Mouse (Mus musculus) intestine, embryonic 15.5 days (tissue): ENCODE data around the gene Suv39h2. TPM values are rescaled to one million over a fixed set of nuclear protein-coding genes. Genes with fewer than 3 reads are reported as not detected.
A peak's percentile ranks its signal among the peaks of the same experiment; 100 is the strongest.

ENCODE experiments used
- ATAC-seq: fragments of 200-750 bp; cut with Nextera tagmentation; 2 replicates; pipeline ENCODE4 v1.8.0; 2017; ENCODE audit warnings: moderate TSS enrichment, moderate library complexity
- H3K27ac ChIP-seq: fragments of 300-500 bp; sonication (generic); 2 replicates; pipeline ENCODE4 v1.5.1; 2015; ENCODE audit warnings: mild to moderate bottlenecking, inconsistent platforms
- H3K27me3 ChIP-seq: fragments of 300-500 bp; sonication (generic); replicated peaks from 2 replicates; pipeline ENCODE4 v1.6.1; 2015; ENCODE audit warnings: inconsistent platforms
- H3K36me3 ChIP-seq: fragments of 300-500 bp; sonication (generic); 2 replicates; pipeline ENCODE4 v1.6.1; 2015; ENCODE audit warnings: inconsistent platforms
- H3K4me1 ChIP-seq: fragments of 300-500 bp; sonication (generic); replicated peaks from 2 replicates; pipeline ENCODE4 v1.6.1; 2015; ENCODE audit warnings: inconsistent platforms
- H3K4me2 ChIP-seq: fragments of 300-500 bp; sonication (generic); replicated peaks from 2 replicates; pipeline ENCODE4 v1.6.1; 2015; ENCODE audit warnings: mild to moderate bottlenecking, inconsistent platforms
- H3K4me3 ChIP-seq: fragments of 300-500 bp; sonication (generic); replicated peaks from 2 replicates; pipeline ENCODE4 v1.5.1; 2015; ENCODE audit warnings: inconsistent platforms
- H3K9ac ChIP-seq: fragments of 300-500 bp; sonication (generic); 2 replicates; pipeline ENCODE4 v1.6.1; 2015; ENCODE audit warnings: inconsistent platforms
- H3K9me3 ChIP-seq: fragments of 300-500 bp; sonication (generic); 2 replicates; pipeline ENCODE4 v1.6.1; 2016; ENCODE audit warnings: inconsistent platforms
- WGBS: fragments of 180-500 bp; shearing (Covaris S2); methylation state at CpG from one replicate; pipeline ENCODE4 v1.1.7; 2015; 5-methylcytosine and 5-hydroxymethylcytosine counted together
- polyA plus RNA-seq: library from polyadenylated mRNA; unstranded; fragments of >200 nt; fragmentation: Nextera tagmentation; extraction: Ambion mirVana; gene quantifications from 2 replicates; pipeline ENCODE4 v1.2.1, GENCODE M21; 2015

Gene Suv39h2
- 10.8 and 12.5 TPM in 2 replicates for polyA plus RNA-seq

DNA sequence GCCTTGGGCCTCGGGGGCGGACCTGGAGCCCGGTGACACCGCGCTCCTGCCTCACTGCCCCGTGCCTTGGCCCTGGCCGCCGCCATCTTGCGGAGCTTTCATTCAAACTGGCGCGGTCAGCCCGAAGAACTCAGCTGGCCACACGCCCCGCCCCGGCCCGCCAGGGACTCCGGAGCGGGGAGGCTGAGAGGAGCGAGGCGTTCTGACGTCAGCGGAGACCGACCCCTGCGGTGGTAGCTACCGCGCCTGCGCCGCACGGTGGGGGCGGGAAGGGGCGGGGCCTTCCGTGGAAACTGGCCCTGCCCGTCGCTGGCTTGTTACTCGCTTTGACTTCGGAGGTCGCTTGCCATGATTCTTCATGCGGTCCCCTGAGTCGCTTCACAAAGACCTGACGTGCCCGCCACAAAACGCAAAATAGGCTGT is at the start of gene Suv39h2:
Gene Suv39h2 (minus strand): TSS at position 171 of the 423 bp plus-strand sequence.
- H3K27me3 ChIP-seq, result no peaks in the 10 kb centered on the region
- H3K9ac ChIP-seq, result peak within 1 kb of the TSS; percentile 86
- no peaks in the 10 kb centered on the region for H3K4me1 ChIP-seq
- H3K9me3 ChIP-seq, result no peaks in the 10 kb centered on the region
- H3K36me3 ChIP-seq, result no peaks in the 10 kb centered on the region
- H3K4me3 ChIP-seq, result peak within 1 kb of the TSS; percentile 99
- ATAC-seq, result peak; percentile 99
- peak within 1 kb of the TSS; percentile 89 for H3K27ac ChIP-seq
- peak within 1 kb of the TSS; percentile 78 for H3K4me2 ChIP-seq
- whole genome bisulfite sequencing, result 0% methylated on average over 35 of the region's 42 CpGs

DNA sequence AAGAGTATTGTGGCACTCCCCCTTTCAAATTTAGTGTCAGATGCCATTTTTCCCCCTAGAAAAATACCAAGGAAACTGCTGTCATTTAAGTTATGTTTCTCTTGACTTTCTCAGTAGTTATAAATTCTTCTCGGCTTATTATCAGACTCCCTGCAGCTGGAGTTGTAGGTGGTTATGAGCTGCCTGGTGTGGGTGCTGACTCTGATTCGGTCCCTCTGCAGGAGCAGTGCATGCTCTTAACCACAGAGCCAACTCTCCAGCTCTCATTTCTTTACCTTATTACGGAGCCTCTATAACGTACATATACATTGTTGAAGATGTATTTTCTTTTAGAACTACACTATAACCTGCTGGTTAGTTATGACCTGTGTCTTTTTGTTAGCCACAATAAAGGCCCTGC is 47.7 kb upstream of the Suv39h2 start:
- Histone ChIP-seq H3K9ac (no peak overlapping the region), H3K4me2 (no peak overlapping the region), H3K36me3 (no peaks in the 10 kb centered on the region), H3K4me3 (no peak overlapping the region), H3K27ac (no peak overlapping the region), H3K4me1 (no peaks in the 10 kb centered on the region), H3K27me3 (no peaks in the 10 kb centered on the region), H3K9me3 (no peaks in the 10 kb centered on the region)
- no peak for ATAC-seq
- WGBS, result 70% methylated on average over 4 of the region's 4 CpGs

DNA sequence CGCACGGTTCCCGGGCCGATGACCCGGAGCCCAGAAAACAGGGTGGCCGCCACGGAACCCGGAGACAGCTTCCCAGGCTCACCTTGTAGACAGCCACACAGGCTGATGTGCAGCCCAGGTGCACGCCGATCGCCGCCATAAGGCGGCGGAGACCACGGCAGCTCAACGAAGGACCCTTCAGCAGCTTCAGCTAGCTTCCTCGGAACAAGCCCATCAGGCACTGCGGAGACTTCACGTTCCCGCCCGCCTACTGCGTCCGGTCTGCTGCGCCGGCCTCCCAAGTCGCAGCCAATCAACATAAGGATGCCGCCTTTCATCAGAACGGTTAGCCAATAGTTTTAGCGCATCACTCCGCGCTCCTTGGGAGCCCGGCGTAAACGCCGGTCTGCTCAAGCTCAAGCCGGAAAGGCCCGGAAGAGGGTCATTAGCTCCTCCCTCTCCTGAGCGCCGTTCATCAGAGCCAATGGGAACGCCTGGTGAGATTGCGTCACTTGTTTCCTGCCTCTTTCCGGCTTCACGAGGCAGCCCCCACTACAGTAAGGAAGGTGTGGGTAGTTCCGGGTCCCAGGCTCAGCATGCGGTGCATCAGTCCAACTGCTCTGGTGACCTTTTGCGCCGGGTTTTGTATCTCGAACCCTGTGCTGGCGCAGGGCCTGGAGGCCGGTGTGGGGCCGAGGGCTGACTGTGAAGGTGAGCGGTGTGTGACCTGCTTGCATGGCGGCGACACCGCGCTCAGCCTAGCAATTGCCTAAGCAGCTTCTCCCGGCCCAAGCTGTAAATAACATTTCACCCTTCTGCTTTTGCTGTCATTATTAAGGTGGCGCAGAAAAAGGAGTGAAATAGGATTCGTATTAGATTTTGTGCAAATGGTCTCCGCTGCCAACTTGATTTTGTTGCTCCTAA is 38.0 kb upstream of the Suv39h2 start, which contains the start of the genes Gm45902, Hspa14 and Cdnf:
Gene Gm45902 (minus strand): TSS at position 239 of the 903 bp plus-strand sequence.
Gene Hspa14 (minus strand): TSS at position 263 of the 903 bp plus-strand sequence.
Gene Cdnf (plus strand): TSS at position 479 of the 903 bp plus-strand sequence.
- Histone ChIP-seq H3K27me3 (no peaks in the 10 kb centered on the region), H3K27ac (peak within 1 kb of the TSS; percentile 76), H3K36me3 (peaks cover 9% of the 10 kb centered on the region), H3K9ac (peak within 1 kb of the TSS; percentile 83), H3K9me3 (no peaks in the 10 kb centered on the region), H3K4me3 (peak within 1 kb of the TSS; percentile 77), H3K4me1 (no peaks in the 10 kb centered on the region), H3K4me2 (peak within 1 kb of the TSS; percentile 82)
- ATAC-seq, result peak; percentile 100
- under 1% methylated on average over 60 of the region's 60 CpGs for WGBS

DNA sequence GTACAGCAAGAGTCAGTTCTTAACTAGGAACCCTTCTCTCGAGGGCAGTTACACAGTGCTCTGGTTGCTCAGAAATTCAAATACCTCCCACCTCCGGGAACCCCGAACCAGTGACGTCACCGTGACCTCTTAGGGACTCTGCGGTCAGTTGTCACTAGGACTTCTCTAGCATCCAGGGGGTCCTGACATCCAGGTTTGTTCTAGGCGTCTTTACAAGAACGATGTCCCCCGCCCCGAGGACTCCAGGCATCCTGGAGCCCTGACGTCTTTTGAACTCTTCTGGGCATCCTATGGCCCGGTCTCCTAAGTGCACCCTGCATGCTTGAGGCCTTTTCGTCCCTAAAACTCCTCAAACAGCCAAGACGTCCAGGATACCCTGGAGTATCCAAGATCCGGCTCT is 37.2 kb upstream of the Suv39h2 start:
- Histone ChIP-seq H3K9me3 (no peaks in the 10 kb centered on the region), H3K9ac (peak overlapping the region; percentile 83), H3K27ac (peak overlapping the region; percentile 76), H3K4me3 (peak overlapping the region; percentile 77), H3K4me1 (no peaks in the 10 kb centered on the region), H3K4me2 (peak overlapping the region; percentile 82), H3K27me3 (no peaks in the 10 kb centered on the region), H3K36me3 (peaks cover 9% of the 10 kb centered on the region)
- ATAC-seq, result no peak
- WGBS, result under 1% methylated on average over 15 of the region's 15 CpGs

DNA sequence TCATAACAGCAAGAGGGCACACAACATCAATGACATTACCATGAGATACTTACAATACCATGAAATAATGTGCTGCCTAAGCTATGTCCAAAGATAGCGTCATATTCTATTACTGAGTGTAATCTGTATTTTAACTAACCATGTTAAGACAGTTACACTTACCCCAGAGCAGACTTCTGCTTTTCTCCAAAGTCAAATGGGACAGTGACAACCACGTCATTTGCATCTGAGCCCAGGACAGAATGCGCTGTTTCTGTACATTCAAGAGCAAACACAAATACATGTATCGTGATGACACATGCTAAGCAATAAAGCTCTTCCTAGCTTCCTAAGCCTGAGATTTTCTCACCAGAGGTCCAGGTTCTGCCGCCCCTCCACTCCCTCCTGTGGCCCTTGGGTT is 26.1 kb upstream of the Suv39h2 start:
- Histone ChIP-seq H3K9me3 (no peaks in the 10 kb centered on the region), H3K36me3 (peaks cover 24% of the 10 kb centered on the region), H3K4me1 (no peaks in the 10 kb centered on the region), H3K9ac (no peak overlapping the region), H3K4me2 (no peak overlapping the region), H3K27ac (no peak overlapping the region), H3K4me3 (no peak overlapping the region), H3K27me3 (no peaks in the 10 kb centered on the region)
- ATAC-seq, result no peak
- WGBS, result 94% methylated on average over 5 of the region's 5 CpGs

DNA sequence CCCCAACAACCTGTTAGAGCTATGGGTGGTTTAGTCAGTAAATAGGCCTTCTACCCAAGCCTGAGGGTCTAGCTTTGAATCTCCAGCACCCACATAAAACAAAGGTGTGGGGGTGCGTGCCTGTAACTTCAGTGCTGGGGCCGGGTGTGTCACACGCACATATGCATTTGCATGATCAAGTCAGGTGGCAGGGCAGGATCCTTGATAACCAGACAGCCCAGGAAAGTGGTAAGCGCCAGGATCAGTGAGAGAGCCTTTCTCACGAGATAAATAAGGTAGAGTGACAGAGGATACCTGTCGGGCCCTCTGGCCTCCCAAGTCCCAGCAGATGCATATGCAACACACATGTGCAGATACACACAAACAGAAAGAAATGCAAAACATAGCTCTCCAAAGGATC is 24.7 kb upstream of the Suv39h2 start:
- no peak overlapping the region for H3K27ac ChIP-seq
- no peak overlapping the region for H3K4me2 ChIP-seq
- 92% methylated on average over 6 of the region's 6 CpGs for WGBS
- H3K4me3 ChIP-seq, result no peak overlapping the region
- no peak overlapping the region for H3K9ac ChIP-seq
- no peaks in the 10 kb centered on the region for H3K4me1 ChIP-seq
- no peaks in the 10 kb centered on the region for H3K27me3 ChIP-seq
- no peak for ATAC-seq
- peaks cover 26% of the 10 kb centered on the region for H3K36me3 ChIP-seq
- no peaks in the 10 kb centered on the region for H3K9me3 ChIP-seq

DNA sequence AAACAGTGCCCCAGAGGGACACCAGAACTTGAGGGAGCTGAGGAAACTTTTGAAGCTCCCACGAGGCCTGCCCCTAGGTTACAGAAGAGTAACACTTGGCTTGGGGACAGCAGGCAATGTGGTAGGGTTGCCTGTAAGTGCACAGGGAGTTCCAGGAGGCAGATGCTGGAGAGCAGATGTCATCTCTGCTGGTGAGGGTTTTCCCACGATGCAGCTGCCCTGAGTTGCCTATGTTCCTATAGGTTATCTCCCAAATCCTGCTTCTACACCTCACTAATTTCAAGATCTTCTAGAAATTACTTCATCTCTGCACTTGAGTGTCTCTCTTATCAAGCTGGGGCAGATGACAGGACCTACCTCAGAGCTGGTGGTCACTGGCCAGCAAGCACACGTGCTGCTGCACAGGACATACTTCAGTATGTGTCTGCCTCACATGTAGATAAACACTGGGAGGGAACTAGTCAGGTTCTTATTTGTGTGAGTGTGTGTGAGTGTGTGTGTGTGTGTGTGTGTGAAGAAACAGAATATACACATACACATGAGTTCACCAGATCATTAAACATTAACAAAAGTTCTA is 19.1 kb upstream of the Suv39h2 start:
- no peak overlapping the region for H3K4me2 ChIP-seq
- no peaks in the 10 kb centered on the region for H3K9me3 ChIP-seq
- H3K27ac ChIP-seq, result no peak overlapping the region
- no peaks in the 10 kb centered on the region for H3K4me1 ChIP-seq
- H3K36me3 ChIP-seq, result peaks cover 33% of the 10 kb centered on the region
- no peaks in the 10 kb centered on the region for H3K27me3 ChIP-seq
- H3K9ac ChIP-seq, result no peak overlapping the region
- WGBS, result 87% methylated on average over 3 of the region's 3 CpGs
- H3K4me3 ChIP-seq, result no peak overlapping the region
- ATAC-seq, result no peak

DNA sequence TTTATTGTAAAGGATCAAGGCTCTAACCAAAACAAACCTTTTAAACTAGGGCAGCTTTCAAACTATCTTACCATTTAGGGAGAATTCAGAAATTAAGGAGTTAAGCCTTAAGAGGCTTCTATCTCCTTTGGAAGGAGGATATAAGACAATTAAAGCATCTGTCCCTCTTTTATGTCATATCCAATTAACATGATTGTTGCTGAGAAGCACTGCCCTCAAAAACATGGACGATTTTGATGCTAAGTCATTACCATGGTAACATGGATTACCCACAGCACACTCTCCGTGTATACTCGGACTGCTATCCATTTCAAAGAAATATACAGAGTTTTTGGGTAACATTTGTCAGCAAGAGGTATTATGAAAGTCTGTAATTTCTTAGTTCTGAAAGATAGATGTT is 15.0 kb upstream of the Suv39h2 start:
- Histone ChIP-seq H3K27ac (no peak overlapping the region), H3K4me1 (no peaks in the 10 kb centered on the region), H3K4me2 (no peak overlapping the region), H3K27me3 (no peaks in the 10 kb centered on the region), H3K9ac (no peak overlapping the region), H3K36me3 (peaks cover 18% of the 10 kb centered on the region), H3K4me3 (no peak overlapping the region), H3K9me3 (no peaks in the 10 kb centered on the region)
- no peak for ATAC-seq
- WGBS, result 92% methylated on average over 3 of the region's 3 CpGs

DNA sequence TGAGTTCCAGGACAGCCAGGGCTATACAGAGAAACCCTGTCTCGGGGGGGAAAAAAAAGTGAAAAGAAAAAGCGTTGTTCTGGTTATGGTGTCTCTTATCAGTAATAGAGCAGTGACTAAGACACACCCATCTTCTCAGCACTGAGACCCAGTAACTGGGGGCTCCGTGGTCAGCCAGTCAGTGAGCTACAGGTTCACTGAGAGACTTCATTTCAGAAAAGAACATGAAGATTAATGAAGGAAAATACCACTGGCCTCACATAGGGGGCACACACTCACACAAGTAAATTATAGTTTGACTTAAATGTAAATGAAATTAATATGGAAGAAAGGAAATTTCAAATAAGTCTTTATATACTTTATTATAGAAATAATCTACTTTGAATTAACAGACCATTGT is 5.4 kb upstream of the Suv39h2 start:
- no peaks in the 10 kb centered on the region for H3K27me3 ChIP-seq
- 71% methylated on average over 3 of the region's 3 CpGs for WGBS
- H3K9me3 ChIP-seq, result no peaks in the 10 kb centered on the region
- no peak overlapping the region for H3K4me2 ChIP-seq
- H3K4me1 ChIP-seq, result no peaks in the 10 kb centered on the region
- no peak overlapping the region for H3K9ac ChIP-seq
- no peak overlapping the region for H3K27ac ChIP-seq
- H3K4me3 ChIP-seq, result no peak overlapping the region
- ATAC-seq, result no peak
- no peaks in the 10 kb centered on the region for H3K36me3 ChIP-seq

DNA sequence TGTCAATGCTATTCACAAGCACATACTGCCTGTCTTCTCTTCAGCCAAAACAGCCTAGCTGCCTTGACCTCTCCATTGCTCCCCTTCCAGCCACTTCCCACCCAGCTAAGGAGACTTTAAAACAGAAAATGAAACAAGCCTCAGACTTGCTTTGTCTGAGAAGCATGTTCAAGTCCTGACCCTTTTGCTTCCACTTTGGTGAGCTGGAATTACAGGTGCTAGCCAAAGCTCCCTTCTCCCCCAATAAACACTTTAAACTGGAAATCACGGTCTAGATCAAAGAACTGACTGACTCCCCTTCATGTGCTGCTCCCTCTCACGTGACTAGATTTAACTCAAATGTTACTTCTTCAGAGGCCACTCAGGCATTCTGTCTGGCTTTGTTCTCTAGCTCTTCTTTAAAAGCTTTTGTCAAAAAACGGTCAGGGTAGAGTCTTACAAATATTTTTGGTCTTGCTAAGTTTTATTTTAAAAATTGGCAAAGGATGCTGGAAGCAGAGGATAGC is 968 bp upstream of the Suv39h2 start:
- 59% methylated on average over 3 of the region's 3 CpGs for WGBS
- no peak for ATAC-seq
- no peak overlapping the region for H3K4me3 ChIP-seq

DNA sequence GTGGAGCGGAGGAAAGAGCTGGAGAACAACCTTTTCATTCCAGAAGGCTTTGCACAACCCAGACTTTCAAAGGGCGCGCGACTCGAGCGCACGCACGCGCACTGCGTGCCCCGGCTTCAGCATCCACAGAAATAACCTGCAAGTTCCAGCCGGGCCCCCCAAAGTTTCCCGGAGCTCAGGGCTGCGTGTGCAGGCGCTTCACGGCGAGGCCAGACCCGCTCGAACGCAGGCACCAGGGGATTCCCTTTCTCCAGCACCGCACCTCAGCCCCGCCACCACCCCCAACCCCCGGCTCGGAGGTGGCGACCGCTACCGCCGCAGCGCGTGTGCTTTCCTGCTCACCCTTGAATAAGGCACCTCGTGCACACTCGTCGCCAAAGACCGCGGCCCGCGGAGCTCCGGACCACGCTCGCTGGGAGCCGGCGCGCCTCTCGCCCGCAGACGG is 448 bp downstream of the Suv39h2 start:
- Histone ChIP-seq H3K27me3 (no peaks in the 10 kb centered on the region), H3K9me3 (no peaks in the 10 kb centered on the region), H3K36me3 (no peaks in the 10 kb centered on the region), H3K4me2 (peak overlapping the region; percentile 78), H3K27ac (peak overlapping the region; percentile 89), H3K4me3 (peak overlapping the region; percentile 99), H3K4me1 (no peaks in the 10 kb centered on the region), H3K9ac (peak overlapping the region; percentile 86)
- peak; percentile 81 for ATAC-seq
- under 1% methylated on average over 46 of the region's 46 CpGs for WGBS

More for the DNA sequence above, 968 bp upstream of the Suv39h2 start:
- H3K36me3 ChIP-seq, result no peaks in the 10 kb centered on the region
- H3K27me3 ChIP-seq, result no peaks in the 10 kb centered on the region
- no peaks in the 10 kb centered on the region for H3K4me1 ChIP-seq
- H3K9ac ChIP-seq, result no peak overlapping the region
- H3K4me2 ChIP-seq, result peak overlapping the region; percentile 78
- H3K9me3 ChIP-seq, result no peaks in the 10 kb centered on the region
- 0 out of 2 replicates have a peak overlapping the region, but pooled peaks have one; percentile 23 for H3K27ac ChIP-seq

DNA sequence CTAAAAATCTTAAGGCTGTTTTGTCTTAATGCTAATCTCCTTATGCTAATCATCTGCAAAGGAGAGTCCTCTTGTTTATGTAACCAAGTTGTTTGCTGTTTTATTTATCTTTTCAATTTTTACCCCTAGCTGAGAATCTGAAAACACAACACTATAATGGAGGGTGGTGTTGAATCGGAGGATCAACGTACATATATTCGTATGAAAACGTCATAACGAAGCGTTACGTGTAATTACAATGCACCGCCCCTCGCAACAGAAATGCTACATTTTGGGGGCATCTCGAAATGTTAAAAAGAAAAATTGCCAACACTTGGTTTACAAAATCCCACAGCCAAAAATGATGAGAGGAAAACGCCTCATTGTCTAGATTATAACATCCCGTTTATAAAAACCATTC is 940 bp downstream of the Suv39h2 start:
- peak overlapping the region; percentile 86 for H3K9ac ChIP-seq
- WGBS, result 2% methylated on average over 12 of the region's 12 CpGs

More for the DNA sequence above, 940 bp downstream of the Suv39h2 start:
- Histone ChIP-seq H3K4me3 (peak overlapping the region; percentile 99), H3K36me3 (no peaks in the 10 kb centered on the region), H3K27ac (peak overlapping the region; percentile 89), H3K9me3 (no peaks in the 10 kb centered on the region), H3K4me1 (no peaks in the 10 kb centered on the region), H3K4me2 (peak overlapping the region; percentile 78), H3K27me3 (no peaks in the 10 kb centered on the region)
- ATAC-seq, result no peak
